Mouse (Mus musculus): ENCODE measurements at regions not wholly inside any gene's neighbourhood (a gene's known extent, or its start where the extent isn't known, plus 50 kb on each side); places are given as distances from the start of the nearest gene placed in this dataset.

DNA sequence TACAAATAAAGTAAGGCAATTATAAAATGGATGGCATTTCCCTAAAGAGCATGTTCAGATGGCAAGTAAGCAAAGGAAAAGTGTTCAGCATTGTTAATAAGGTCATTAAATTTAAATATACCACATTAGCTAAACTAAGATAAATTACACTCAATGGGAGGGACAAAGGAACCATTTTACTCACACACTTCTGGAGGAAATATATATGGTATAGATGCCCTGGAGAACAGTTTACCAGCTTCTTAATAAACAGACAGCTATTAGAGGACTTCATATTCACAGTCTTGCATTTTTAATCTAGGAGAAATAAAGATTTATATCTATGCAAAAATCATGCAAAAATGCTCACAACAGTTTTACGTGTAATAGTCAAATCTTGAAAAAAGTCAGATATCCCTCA lies 183.8 kb downstream of the Dthd1 start:
- no peaks in the 10 kb centered on the region for H3K4me1 ChIP-seq
- WGBS = 84% methylated on average over 1 of the region's 1 CpGs
- no peaks in the 10 kb centered on the region for H3K27me3 ChIP-seq (replicated peaks)
- H3K4me3 ChIP-seq = no peak overlapping the region
- no peak overlapping the region for H3K27ac ChIP-seq
- no peak for ATAC-seq (replicated peaks)
- no peak overlapping the region for H3K9ac ChIP-seq
- H3K36me3 ChIP-seq (replicated peaks) = no peaks in the 10 kb centered on the region
- H3K9me3 ChIP-seq = no peaks in the 10 kb centered on the region
- no peak overlapping the region for H3K4me2 ChIP-seq

DNA sequence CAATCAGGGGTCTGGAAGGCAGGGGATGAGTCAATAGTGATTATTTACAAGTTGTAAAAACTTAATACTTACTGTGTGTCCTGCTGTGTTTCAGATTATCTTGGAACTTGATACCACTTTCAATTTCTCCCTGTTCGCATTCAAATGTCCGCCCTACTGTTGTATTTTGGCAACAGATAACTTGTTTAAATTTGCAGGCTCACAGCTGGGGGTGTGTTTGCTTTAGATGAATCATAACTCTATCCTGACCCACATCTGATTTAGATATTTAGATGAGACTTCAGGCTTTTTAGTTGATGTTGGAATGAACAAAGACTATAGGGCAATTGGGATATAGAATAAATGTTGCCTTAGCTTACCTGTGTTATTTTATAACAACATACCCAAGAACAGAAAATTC lies 220.8 kb downstream of the Dthd1 start:
- no peaks in the 10 kb centered on the region for H3K9me3 ChIP-seq
- no peak overlapping the region for H3K4me2 ChIP-seq
- no peak overlapping the region for H3K9ac ChIP-seq
- no peaks in the 10 kb centered on the region for H3K36me3 ChIP-seq (replicated peaks)
- no peaks in the 10 kb centered on the region for H3K27me3 ChIP-seq (replicated peaks)
- H3K4me3 ChIP-seq = no peak overlapping the region
- WGBS = 86% methylated on average over 2 of the region's 2 CpGs
- no peak for ATAC-seq (replicated peaks)
- H3K4me1 ChIP-seq = no peaks in the 10 kb centered on the region
- H3K27ac ChIP-seq = no peak overlapping the region

DNA sequence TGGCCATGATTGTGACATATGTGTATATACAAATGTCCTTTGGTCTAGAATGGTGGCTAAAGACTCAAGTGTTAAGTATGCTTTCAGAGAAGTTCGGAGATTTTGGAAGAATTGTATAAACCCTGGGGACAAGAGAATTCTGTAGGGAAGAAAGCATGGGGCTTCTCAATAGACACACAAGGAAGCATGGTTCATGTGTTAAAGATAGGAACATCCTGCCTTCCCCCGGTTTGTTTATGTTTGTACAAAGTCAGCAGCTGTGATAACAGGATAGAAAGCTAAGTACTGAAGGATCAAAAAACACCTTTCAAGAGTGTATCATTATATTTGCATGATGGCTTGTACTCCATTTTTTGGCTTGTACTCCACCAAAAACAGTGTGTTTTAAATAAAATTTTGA lies 232.1 kb downstream of the Dthd1 start:
- Histone ChIP-seq H3K27me3 (replicated peaks) (no peaks in the 10 kb centered on the region), H3K9ac (no peak overlapping the region), H3K9me3 (no peaks in the 10 kb centered on the region), H3K36me3 (replicated peaks) (no peaks in the 10 kb centered on the region), H3K4me2 (no peak overlapping the region), H3K4me3 (no peak overlapping the region), H3K4me1 (no peaks in the 10 kb centered on the region), H3K27ac (no peak overlapping the region)
- WGBS = 90% methylated on average over 2 of the region's 2 CpGs
- ATAC-seq (replicated peaks) = no peak

DNA sequence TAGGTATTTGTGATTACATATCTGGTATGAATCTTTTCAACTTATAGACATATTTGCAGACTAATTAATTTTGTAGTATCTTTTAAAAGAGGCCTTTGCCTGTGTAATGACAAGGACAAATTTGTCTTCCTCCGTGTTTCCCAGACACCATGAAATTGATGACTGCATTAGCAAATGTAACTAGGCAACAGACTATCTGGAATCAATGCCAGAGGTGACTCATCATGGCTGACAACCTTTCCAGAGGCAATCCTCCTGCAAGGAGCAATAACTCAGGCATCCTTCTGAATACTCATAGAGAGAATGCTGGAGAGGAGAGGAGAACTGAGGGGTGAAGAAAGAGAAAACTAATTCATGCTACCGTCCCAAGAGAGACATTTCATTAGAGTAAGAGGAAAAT lies 249.7 kb downstream of the Dthd1 start:
- Histone ChIP-seq H3K4me3 (no peak overlapping the region), H3K9ac (no peak overlapping the region), H3K9me3 (no peaks in the 10 kb centered on the region), H3K27ac (no peak overlapping the region), H3K4me1 (no peaks in the 10 kb centered on the region), H3K36me3 (replicated peaks) (no peaks in the 10 kb centered on the region), H3K27me3 (replicated peaks) (no peaks in the 10 kb centered on the region), H3K4me2 (no peak overlapping the region)
- WGBS = 71% methylated on average over 2 of the region's 2 CpGs
- no peak for ATAC-seq (replicated peaks)

DNA sequence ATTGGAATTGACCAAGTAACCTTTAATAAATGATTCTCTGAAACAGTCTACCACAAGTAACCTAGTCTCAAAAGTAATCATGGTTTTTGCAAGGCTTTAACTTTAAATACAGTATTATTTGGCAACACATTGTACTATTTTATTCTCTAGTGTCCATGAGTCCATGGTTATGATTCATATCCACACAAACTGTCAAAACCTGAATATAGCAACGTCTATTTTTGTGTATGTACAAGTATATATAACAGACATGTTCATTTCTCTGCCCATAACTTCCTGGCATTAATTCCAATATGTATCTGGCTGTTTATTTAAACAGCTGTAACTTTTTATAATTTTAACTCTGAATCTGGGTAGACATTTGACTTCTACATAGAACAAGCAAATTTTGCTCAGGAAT lies 253.2 kb downstream of the Dthd1 start:
- Histone ChIP-seq H3K27me3 (replicated peaks) (no peaks in the 10 kb centered on the region), H3K9ac (no peak overlapping the region), H3K4me3 (no peak overlapping the region), H3K9me3 (no peaks in the 10 kb centered on the region), H3K4me1 (no peaks in the 10 kb centered on the region), H3K27ac (no peak overlapping the region), H3K4me2 (no peak overlapping the region), H3K36me3 (replicated peaks) (no peaks in the 10 kb centered on the region)
- no peak for ATAC-seq (replicated peaks)
- 55% methylated on average over 1 of the region's 1 CpGs for WGBS

DNA sequence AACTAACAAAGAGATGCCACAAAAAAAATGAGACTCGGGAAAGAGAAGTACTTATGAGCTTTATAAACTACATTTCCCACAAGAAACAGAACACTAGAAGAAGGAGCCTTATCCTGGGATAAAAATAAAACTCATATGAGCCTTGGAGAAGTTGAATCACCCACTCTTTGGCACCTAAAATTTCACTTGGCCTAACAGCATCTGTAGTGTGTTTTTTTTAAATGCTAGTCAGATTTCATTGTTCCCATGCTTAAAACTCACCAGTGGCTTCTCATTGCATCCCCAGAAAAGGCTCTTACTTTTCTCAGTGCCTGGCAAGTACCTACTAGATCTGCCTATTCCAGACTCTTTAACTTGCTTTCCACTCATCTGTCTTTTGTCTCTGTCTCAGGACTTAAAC lies 284.5 kb downstream of the Dthd1 start:
- Histone ChIP-seq H3K4me1 (no peaks in the 10 kb centered on the region), H3K4me3 (no peak overlapping the region), H3K27ac (no peak overlapping the region), H3K4me2 (no peak overlapping the region), H3K9ac (no peak overlapping the region), H3K36me3 (replicated peaks) (no peaks in the 10 kb centered on the region), H3K9me3 (no peaks in the 10 kb centered on the region), H3K27me3 (replicated peaks) (no peaks in the 10 kb centered on the region)
- ATAC-seq (replicated peaks) = no peak
- WGBS = 80% methylated on average over 1 of the region's 1 CpGs

DNA sequence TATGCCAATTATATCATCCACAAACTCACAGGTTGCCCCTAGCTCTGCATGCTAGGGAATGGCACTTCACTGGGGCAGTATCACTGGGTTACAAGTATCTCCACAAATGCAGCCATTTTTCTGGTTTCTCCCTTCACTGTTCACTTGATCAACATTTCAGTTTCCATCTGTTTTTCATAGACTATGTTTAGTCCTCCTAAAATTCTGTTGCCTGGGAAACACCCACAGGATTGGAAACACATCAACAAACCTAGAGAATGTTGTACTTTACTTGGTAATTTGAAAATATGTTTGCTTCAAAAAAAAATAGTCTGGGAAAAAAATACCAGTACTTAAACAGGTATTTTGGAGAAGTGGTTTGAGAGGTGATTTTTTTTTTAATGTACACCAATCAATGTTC lies 318.9 kb downstream of the Dthd1 start:
- no peaks in the 10 kb centered on the region for H3K27me3 ChIP-seq (replicated peaks)
- no peak overlapping the region for H3K9ac ChIP-seq
- H3K4me1 ChIP-seq = no peaks in the 10 kb centered on the region
- no peak for ATAC-seq (replicated peaks)
- no peaks in the 10 kb centered on the region for H3K9me3 ChIP-seq
- no peak overlapping the region for H3K27ac ChIP-seq
- no peak overlapping the region for H3K4me3 ChIP-seq
- H3K4me2 ChIP-seq = no peak overlapping the region
- H3K36me3 ChIP-seq (replicated peaks) = no peaks in the 10 kb centered on the region

DNA sequence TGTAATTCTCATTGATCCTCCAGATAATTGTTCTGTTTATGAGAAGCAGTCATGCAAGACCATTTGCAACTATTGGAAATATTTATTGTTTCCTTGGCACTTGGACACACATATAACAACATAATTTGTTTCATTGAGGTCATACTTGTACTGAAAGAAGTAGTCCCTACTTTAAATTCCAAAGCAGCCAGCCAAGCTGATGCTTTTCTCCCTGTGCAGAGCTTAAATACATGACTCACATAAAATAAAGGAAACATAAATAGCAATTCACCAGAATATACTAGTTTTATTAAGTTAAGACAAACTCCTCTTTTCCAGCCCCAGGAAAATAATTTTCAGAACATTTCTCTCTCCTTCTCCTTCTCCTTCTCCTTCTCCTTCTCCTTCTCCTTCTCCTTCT lies 324.3 kb downstream of the Dthd1 start:
- Histone ChIP-seq H3K9ac (no peak overlapping the region), H3K9me3 (no peaks in the 10 kb centered on the region), H3K36me3 (replicated peaks) (no peaks in the 10 kb centered on the region), H3K27me3 (replicated peaks) (no peaks in the 10 kb centered on the region), H3K4me3 (no peak overlapping the region), H3K4me2 (no peak overlapping the region), H3K4me1 (no peaks in the 10 kb centered on the region), H3K27ac (no peak overlapping the region)
- ATAC-seq (replicated peaks) = no peak

DNA sequence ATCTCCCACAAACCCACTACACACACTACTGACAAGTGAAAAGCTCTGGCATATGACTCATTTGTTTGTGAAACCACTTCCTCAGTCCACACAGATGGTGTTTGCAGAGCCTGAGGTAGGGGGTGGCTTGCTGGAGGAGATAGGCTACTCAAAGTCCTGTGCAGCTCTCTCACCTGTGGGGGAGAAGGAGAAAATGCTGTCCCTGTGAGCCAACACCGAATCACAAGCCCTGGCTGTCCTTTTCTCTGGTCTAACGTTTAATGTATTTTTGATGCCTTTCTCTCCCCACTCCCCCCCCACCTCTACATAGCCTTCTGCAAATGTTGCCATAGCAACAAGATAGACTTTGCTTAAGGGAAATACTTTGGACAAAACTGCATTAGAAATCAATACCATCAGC lies 356.1 kb downstream of the Dthd1 start:
- no peaks in the 10 kb centered on the region for H3K36me3 ChIP-seq (replicated peaks)
- ATAC-seq (replicated peaks) = peak; percentile 86
- 0 out of 2 replicates have a peak, but pooled peaks cover 3% of the 10 kb centered on the region for H3K4me1 ChIP-seq
- no peaks in the 10 kb centered on the region for H3K27me3 ChIP-seq (replicated peaks)
- H3K4me3 ChIP-seq = no peak overlapping the region
- peak overlapping the region; percentile 31 for H3K27ac ChIP-seq
- no peak overlapping the region for H3K4me2 ChIP-seq
- no peaks in the 10 kb centered on the region for H3K9me3 ChIP-seq
- no peak overlapping the region for H3K9ac ChIP-seq
- 37% methylated on average over 2 of the region's 2 CpGs for WGBS

DNA sequence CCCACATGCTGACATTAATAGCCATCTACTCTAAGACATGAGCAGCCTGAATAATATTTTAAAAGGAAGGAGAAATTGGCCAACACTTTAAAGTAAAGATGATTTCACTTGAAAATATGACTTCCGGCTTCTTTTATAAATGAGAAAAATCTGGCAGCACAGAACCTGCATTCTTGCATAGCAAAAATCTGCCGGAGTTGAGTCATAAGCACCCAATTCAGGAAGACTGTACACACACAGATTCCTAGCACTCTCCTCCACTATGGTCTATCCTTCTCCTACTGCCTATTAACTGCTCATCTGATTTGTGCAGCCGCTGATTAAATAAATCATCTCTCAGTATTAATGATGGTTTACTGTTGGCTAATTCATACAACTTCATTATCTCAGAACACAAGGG lies 356.9 kb downstream of the Dthd1 start:
- H3K36me3 ChIP-seq (replicated peaks) = no peaks in the 10 kb centered on the region
- 88% methylated on average over 3 of the region's 3 CpGs for WGBS
- no peak for ATAC-seq (replicated peaks)
- H3K9ac ChIP-seq = no peak overlapping the region
- 0 out of 2 replicates have a peak, but pooled peaks cover 3% of the 10 kb centered on the region for H3K4me1 ChIP-seq
- H3K27ac ChIP-seq = no peak overlapping the region
- no peaks in the 10 kb centered on the region for H3K27me3 ChIP-seq (replicated peaks)
- H3K9me3 ChIP-seq = no peaks in the 10 kb centered on the region
- no peak overlapping the region for H3K4me2 ChIP-seq
- H3K4me3 ChIP-seq = no peak overlapping the region

DNA sequence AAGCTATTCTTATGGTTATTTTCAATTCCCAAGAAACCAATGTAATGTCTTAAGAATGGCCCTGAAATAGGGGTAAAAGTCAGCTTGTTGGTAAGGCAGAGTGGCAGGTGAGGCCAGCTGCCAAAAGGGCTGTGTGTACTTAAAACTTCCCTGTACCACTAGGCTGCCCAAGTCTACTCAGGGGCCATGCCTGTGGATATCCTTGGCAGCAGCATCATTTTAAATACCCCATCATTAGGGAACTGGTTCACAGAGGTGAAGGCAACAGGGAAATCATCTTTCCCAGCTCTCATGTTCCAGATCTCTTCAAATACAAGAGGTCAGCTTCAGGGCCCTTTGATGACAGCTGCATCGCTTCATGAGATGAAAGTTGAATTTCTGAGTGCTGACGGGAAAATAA lies 399.8 kb downstream of the Dthd1 start:
- Histone ChIP-seq H3K9me3 (no peaks in the 10 kb centered on the region), H3K27ac (no peak overlapping the region), H3K4me2 (no peak overlapping the region), H3K4me3 (no peak overlapping the region), H3K4me1 (no peaks in the 10 kb centered on the region), H3K36me3 (replicated peaks) (no peaks in the 10 kb centered on the region), H3K27me3 (replicated peaks) (no peaks in the 10 kb centered on the region), H3K9ac (no peak overlapping the region)
- WGBS = 62% methylated on average over 2 of the region's 2 CpGs
- ATAC-seq (replicated peaks) = peak; percentile 58; the same call in 1 of the 2 replicates

DNA sequence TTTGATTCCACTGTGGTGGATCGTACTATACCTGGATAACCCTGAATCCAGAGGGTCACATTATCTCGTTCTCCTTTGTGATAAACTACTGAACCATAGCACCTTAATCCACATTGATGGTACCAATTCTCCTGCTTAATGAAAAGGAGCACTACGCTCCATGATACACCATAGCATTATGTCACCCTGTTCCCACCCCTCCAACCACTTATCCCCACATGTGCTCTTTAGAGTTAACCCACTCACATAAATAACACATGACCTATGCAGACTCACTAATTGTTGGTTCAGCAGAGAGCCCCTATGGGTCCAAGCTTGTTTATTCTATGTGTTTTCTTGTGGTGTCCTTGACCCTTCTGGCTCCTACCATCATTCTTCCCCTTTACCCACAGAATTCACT lies 405.8 kb downstream of the Dthd1 start:
- Histone ChIP-seq H3K27me3 (replicated peaks) (no peaks in the 10 kb centered on the region), H3K27ac (no peak overlapping the region), H3K4me3 (no peak overlapping the region), H3K4me2 (no peak overlapping the region), H3K36me3 (replicated peaks) (no peaks in the 10 kb centered on the region), H3K9me3 (no peaks in the 10 kb centered on the region), H3K9ac (no peak overlapping the region), H3K4me1 (no peaks in the 10 kb centered on the region)
- no peak for ATAC-seq (replicated peaks)
- WGBS = 53% methylated on average over 3 of the region's 3 CpGs

DNA sequence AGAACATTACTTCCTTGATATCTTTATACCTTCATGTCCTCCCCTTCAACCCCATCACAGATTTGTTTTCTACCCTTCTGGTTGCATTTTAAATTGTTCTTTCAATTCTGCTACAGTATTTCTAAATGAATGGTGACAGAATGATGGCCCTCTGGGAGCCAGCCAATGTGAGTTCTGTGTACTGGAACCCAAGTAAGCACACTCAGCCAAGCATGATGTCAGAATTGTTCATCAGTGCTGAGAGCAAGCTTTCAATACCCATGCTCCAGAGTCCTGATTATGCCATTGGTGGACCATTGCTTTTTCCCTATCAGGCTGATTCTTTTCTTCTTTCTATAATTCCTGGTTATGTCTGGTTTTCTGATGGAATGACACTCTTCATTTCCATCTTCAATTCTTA lies 386.3 kb upstream of the Nwd2 start:
- H3K9me3 ChIP-seq = no peaks in the 10 kb centered on the region
- no peak overlapping the region for H3K4me3 ChIP-seq
- no peak overlapping the region for H3K9ac ChIP-seq
- no peak overlapping the region for H3K27ac ChIP-seq
- no peak overlapping the region for H3K4me2 ChIP-seq
- no peaks in the 10 kb centered on the region for H3K36me3 ChIP-seq (replicated peaks)
- no peaks in the 10 kb centered on the region for H3K27me3 ChIP-seq (replicated peaks)
- no peaks in the 10 kb centered on the region for H3K4me1 ChIP-seq
- ATAC-seq (replicated peaks) = no peak
